11 mouse cellular contexts compared by ENCODE assay signal in genomic region chr4:127199406-127199805, GRCm38 (mm10). TPM values are rescaled to one million over a fixed set of nuclear protein-coding genes. Genes with fewer than 3 reads are reported as not detected.
DNase-seq lines count a peak whose midpoint lies in the region; ATAC-seq and TF ChIP-seq lines count a peak whose summit lies in the region.
"Had no signal": no experiment of that assay in that cellular context is flagged by ENCODE, and none has a peak within 500 bp of the region (broad histone marks: within the 10 kb centered on the region; RNA-seq: fewer than 3 reads in every experiment).

No protein-coding gene starts in this region.

- no peak overlapping the region for H3K4me3 ChIP-seq in gastrocnemius, adult 2 months
- no peak overlapping the region for H3K4me3 ChIP-seq in lung, postnatal 0 days (ENCODE audit: low read depth, low read length)

- no peak overlapping the region for H3K9ac ChIP-seq in lung, postnatal 0 days (replicated peaks; ENCODE audit: low read depth)

- no peak overlapping the region for H3K27ac ChIP-seq in gastrocnemius, adult 2 months
- H3K27ac ChIP-seq in lung, postnatal 0 days (ENCODE audit: low read length) = no peak overlapping the region

- no peak for TF ChIP-seq EP300 in lung, postnatal 0 days (IDR thresholded peaks at IDR 0.05)

- H3K27me3 ChIP-seq in lung, postnatal 0 days (replicated peaks; ENCODE audit: insufficient read depth, low read length) = no peaks in the 10 kb centered on the region

- H3K4me2 ChIP-seq in lung, postnatal 0 days (replicated peaks; ENCODE audit: low read depth, low read length) = no peak overlapping the region

- no peak for DNase-seq in gastrocnemius, adult 2 months
- no peak for DNase-seq in gastrocnemius, postnatal 36 days
- DNase-seq in lung, postnatal 0 days (ENCODE audit: low spot score) = no peak
- DNase-seq in lung, postnatal 4 days = no peak
- peak; percentile 86 for DNase-seq in ES-CJ7 (ENCODE audit: low read depth, low spot score)
- DNase-seq in kidney, postnatal 10 days = no peak
- no peak for DNase-seq in frontal cortex, adult 2 months (ENCODE audit: extremely low spot score in 1 of 2, low spot score in 1 of 2)
- DNase-seq: kidney, adult 9 months had no signal

- WGBS in lung, postnatal 0 days = 47% methylated on average over 12 of the region's 12 CpGs

- TF ChIP-seq CTCF in gastrocnemius, adult 2 months (IDR thresholded peaks at IDR 0.05) = peak; percentile 11; the same call in 1 of the 2 replicates
- peak; percentile 34 for TF ChIP-seq CTCF in lung, postnatal 0 days (IDR thresholded peaks at IDR 0.05)

- H3K9me3 ChIP-seq in lung, postnatal 0 days (ENCODE audit: low read length) = no peaks in the 10 kb centered on the region

- H3K36me3 ChIP-seq in lung, postnatal 0 days (ENCODE audit: insufficient read depth, low read length) = no peaks in the 10 kb centered on the region

- H3K4me1 ChIP-seq in lung, postnatal 0 days (ENCODE audit: insufficient read depth, low read depth, low read length) = no peaks in the 10 kb centered on the region

- intact Hi-C loops in gastrocnemius, adult 2 months (cut with DNase I) = no loop called here
- intact Hi-C loops in gastrocnemius, postnatal 36 days (cut with DNase I) = no loop called here

- ATAC-seq in lung, postnatal 0 days = no peak
- 0 out of 2 replicates have a peak, but pooled peaks have one; percentile 11 for ATAC-seq in neutrophil, adult 5-6 weeks (ENCODE audit: extremely low read depth, insufficient number of reproducible peaks, low FRiP score, poor library complexity, severe bottlenecking)
- ATAC-seq: forebrain, embryonic 14.5 days had no signal

RNA-seq across cellular contexts. Expression of gene Dlgap3, which starts 30.4 kb away (rescaled TPM):
- total RNA-seq in gastrocnemius, adult 2 months (2021) = not detected
- total RNA-seq in gastrocnemius, postnatal 36 days (2021) = under 1 TPM in 1 of 2 experiments, not detected in 1; 0.23 TPM
- polyA plus RNA-seq in lung, postnatal 0 days (2015; fragmentation: Nextera tagmentation; extraction: Ambion mirVana) = 0.10 and 0.18 TPM in 2 replicates
- total RNA-seq in neutrophil, adult 5-6 weeks (2017) = 0.12 TPM in 2 replicates
- 163 and 186 TPM in 2 replicates for polyA plus RNA-seq in frontal cortex, adult 2 months (2012; rRNA removed)
- total RNA-seq: megakaryocyte, adult 5-6 weeks had no signal

RNA-seq across cellular contexts. Expression of gene Smim12, which starts 44.2 kb away (rescaled TPM):
- 10 to 100 TPM; 31.9 to 36.5 TPM for total RNA-seq in gastrocnemius, adult 2 months (2021)
- 10 to 100 TPM; 29.7 to 34.2 TPM for total RNA-seq in gastrocnemius, postnatal 36 days (2021)
- 60.4 and 66.1 TPM in 2 replicates for polyA plus RNA-seq in lung, postnatal 0 days (2015; fragmentation: Nextera tagmentation; extraction: Ambion mirVana)
- total RNA-seq in neutrophil, adult 5-6 weeks (2017) = 17.3 and 25.8 TPM in 2 replicates
- polyA plus RNA-seq in frontal cortex, adult 2 months (2012; rRNA removed) = 75.6 and 76.0 TPM in 2 replicates
